Mouse (Mus musculus) embryonic facial prominence, embryonic 12.5 days (tissue): ENCODE results near the gene Nrde2. TPM values are rescaled to one million over a fixed set of nuclear protein-coding genes. Genes with fewer than 3 reads are reported as not detected.

ENCODE experiments used
- ATAC-seq: fragments of 200-750 bp; cut with Nextera tagmentation; 2 replicates; pipeline ENCODE4 v1.8.0; 2017; ENCODE audit not compliant: insufficient number of reproducible peaks, insufficient read depth, low FRiP score, low TSS enrichment
- H3K27ac ChIP-seq: fragments of 300-500 bp; sonication (generic); 2 replicates; pipeline ENCODE4 v1.5.1; 2016; ENCODE audit warnings: mild to moderate bottlenecking
- H3K27me3 ChIP-seq: fragments of 300-500 bp; sonication (generic); 2 replicates; pipeline ENCODE4 v1.6.1; 2016; ENCODE audit warnings: mild to moderate bottlenecking, moderate library complexity
- H3K36me3 ChIP-seq: fragments of 300-500 bp; sonication (generic); 2 replicates; pipeline ENCODE4 v1.6.1; 2016; ENCODE audit warnings: mild to moderate bottlenecking
- H3K4me1 ChIP-seq: fragments of 300-500 bp; sonication (generic); 2 replicates; pipeline ENCODE4 v1.6.1; 2016
- H3K4me2 ChIP-seq: fragments of 300-500 bp; sonication (generic); replicated peaks from 2 replicates; pipeline ENCODE4 v1.6.1; 2016; ENCODE audit warnings: mild to moderate bottlenecking, moderate library complexity
- H3K4me3 ChIP-seq: fragments of 300-500 bp; sonication (generic); 2 replicates; pipeline ENCODE4 v1.5.1; 2016; ENCODE audit warnings: mild to moderate bottlenecking
- H3K9ac ChIP-seq: fragments of 300-500 bp; sonication (generic); 2 replicates; pipeline ENCODE4 v1.6.1; 2016; ENCODE audit warnings: mild to moderate bottlenecking, moderate library complexity
- H3K9me3 ChIP-seq: fragments of 300-500 bp; sonication (generic); 2 replicates; pipeline ENCODE4 v1.6.1; 2016; ENCODE audit warnings: mild to moderate bottlenecking, moderate library complexity
- WGBS: fragments of 180-500 bp; shearing (Covaris S2); methylation state at CpG from one replicate; pipeline ENCODE4 v1.1.7; 2016; 5-methylcytosine and 5-hydroxymethylcytosine counted together
- polyA plus RNA-seq: library from polyadenylated mRNA; unstranded; fragments of >200 nt; fragmentation: Nextera tagmentation; extraction: Ambion mirVana; gene quantifications from 2 replicates; pipeline ENCODE4 v1.2.1, GENCODE M21; 2016

Nrde2 gene
- polyA plus RNA-seq, 1 experiment from 2014 or later = 16.7 TPM

- H3K9me3 ChIP-seq = no peaks in the 10 kb centered on the region
- H3K4me1 ChIP-seq = no peaks in the 10 kb centered on the region
- H3K36me3 ChIP-seq = peaks cover 88% of the 10 kb centered on the region
- H3K4me2 ChIP-seq = no peak overlapping the region
- 92% methylated on average over 11 of the region's 11 CpGs for WGBS
- H3K4me3 ChIP-seq = no peak overlapping the region
- H3K27me3 ChIP-seq = no peaks in the 10 kb centered on the region
- H3K9ac ChIP-seq = no peak overlapping the region
- no peak overlapping the region for H3K27ac ChIP-seq
- ATAC-seq = no peak
These were observed 25.0 kb downstream of the Nrde2 start for GRCm38 (mm10) chr12:100134395-100134936.

DNA sequence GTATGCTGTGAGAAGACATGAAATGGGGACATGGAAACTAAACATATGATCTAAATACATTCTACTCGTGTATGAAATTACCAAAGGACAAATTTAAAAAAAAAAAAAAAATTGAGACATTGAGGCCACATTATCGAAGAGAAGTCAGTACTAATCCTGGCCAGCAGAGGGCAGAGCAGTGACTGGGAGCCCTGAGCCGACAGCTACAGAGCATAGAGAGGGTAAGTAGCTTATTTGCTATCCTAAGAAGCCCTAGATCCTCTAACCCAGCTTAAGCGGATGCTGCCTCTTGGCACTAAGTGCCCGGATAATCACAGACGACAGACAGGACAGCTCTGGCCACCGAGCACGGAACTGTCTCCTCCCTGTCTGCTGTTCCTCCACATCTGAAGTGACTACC, 27.8 kb downstream of the Nrde2 start:
- H3K27me3 ChIP-seq = no peaks in the 10 kb centered on the region
- no peak overlapping the region for H3K4me2 ChIP-seq
- no peaks in the 10 kb centered on the region for H3K4me1 ChIP-seq
- ATAC-seq = no peak
- no peak overlapping the region for H3K27ac ChIP-seq
- H3K9me3 ChIP-seq = no peaks in the 10 kb centered on the region
- no peak overlapping the region for H3K9ac ChIP-seq
- WGBS = 55% methylated on average over 8 of the region's 8 CpGs
- H3K4me3 ChIP-seq = no peak overlapping the region
- peaks cover 85% of the 10 kb centered on the region for H3K36me3 ChIP-seq

DNA sequence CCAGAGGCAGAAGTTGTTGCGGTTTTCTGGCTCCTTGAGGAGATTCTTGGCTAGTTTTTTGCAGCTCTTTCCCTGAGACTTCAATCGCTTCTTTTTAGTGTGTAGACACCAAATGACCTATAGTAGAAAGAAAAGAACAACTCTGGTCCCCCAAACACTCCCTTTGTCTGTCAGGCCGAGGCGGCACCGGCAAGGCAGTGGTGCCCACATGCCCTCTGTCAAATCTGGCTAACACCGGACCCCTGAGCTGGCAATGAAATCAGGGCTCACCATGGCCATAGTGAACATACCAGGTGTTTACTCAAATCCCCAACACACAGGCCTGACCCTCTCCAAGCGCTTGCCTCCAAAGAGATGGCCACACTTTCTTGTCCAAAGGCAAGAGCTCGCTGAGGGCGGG, 28.3 kb downstream of the Nrde2 start:
- 89% methylated on average over 9 of the region's 9 CpGs for WGBS
- H3K36me3 ChIP-seq = peaks cover 85% of the 10 kb centered on the region
- no peaks in the 10 kb centered on the region for H3K27me3 ChIP-seq
- ATAC-seq = no peak
- no peaks in the 10 kb centered on the region for H3K4me1 ChIP-seq
- no peak overlapping the region for H3K4me2 ChIP-seq
- H3K27ac ChIP-seq = no peak overlapping the region
- no peak overlapping the region for H3K9ac ChIP-seq
- H3K4me3 ChIP-seq = no peak overlapping the region
- no peaks in the 10 kb centered on the region for H3K9me3 ChIP-seq

DNA sequence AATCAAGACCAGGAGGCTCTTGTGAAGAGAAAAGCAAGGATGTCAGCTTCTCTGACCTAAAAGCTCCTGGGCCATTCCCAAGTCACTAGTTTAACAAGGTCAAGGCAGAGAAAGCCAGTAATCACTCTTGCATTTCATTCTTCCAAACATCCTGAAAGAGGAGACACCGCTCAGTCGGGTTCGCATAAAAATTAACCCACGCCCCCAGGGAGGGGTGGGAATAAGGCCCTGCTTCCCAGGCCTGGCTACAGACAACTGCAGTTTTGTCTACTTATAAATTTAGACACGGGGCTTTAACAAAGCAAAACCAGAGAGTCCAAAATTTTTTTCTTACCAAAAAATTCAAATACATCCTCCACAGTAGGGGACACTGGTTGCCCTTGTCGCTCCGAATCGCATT, 30.5 kb downstream of the Nrde2 start:
- Histone ChIP-seq H3K9me3 (no peaks in the 10 kb centered on the region), H3K9ac (no peak overlapping the region), H3K4me2 (no peak overlapping the region), H3K36me3 (peaks cover 88% of the 10 kb centered on the region), H3K27me3 (no peaks in the 10 kb centered on the region), H3K27ac (no peak overlapping the region), H3K4me1 (no peaks in the 10 kb centered on the region), H3K4me3 (no peak overlapping the region)
- 75% methylated on average over 8 of the region's 8 CpGs for WGBS
- no peak for ATAC-seq

GRCm38 (mm10) chr12:100128522-100128921, 30.9 kb downstream of the Nrde2 start:
- Histone ChIP-seq H3K36me3 (peaks cover 88% of the 10 kb centered on the region), H3K9ac (no peak overlapping the region), H3K27ac (no peak overlapping the region), H3K4me1 (no peaks in the 10 kb centered on the region), H3K4me3 (no peak overlapping the region), H3K27me3 (no peaks in the 10 kb centered on the region), H3K4me2 (no peak overlapping the region), H3K9me3 (no peaks in the 10 kb centered on the region)
- WGBS = 68% methylated on average over 6 of the region's 6 CpGs
- no peak for ATAC-seq

- Histone ChIP-seq H3K27ac (no peak overlapping the region), H3K27me3 (no peaks in the 10 kb centered on the region), H3K36me3 (peaks cover 88% of the 10 kb centered on the region), H3K4me2 (no peak overlapping the region), H3K9ac (no peak overlapping the region), H3K4me3 (no peak overlapping the region), H3K4me1 (no peaks in the 10 kb centered on the region), H3K9me3 (no peaks in the 10 kb centered on the region)
- ATAC-seq = no peak
- 68% methylated on average over 8 of the region's 8 CpGs for WGBS
These were observed 31.5 kb downstream of the Nrde2 start for GRCm38 (mm10) chr12:100127866-100128480.

- ATAC-seq = no peak
- Histone ChIP-seq H3K4me1 (no peaks in the 10 kb centered on the region), H3K36me3 (peaks cover 85% of the 10 kb centered on the region), H3K9me3 (no peaks in the 10 kb centered on the region), H3K4me3 (no peak overlapping the region), H3K27me3 (no peaks in the 10 kb centered on the region), H3K4me2 (no peak overlapping the region), H3K9ac (no peak overlapping the region), H3K27ac (no peak overlapping the region)
- WGBS = 86% methylated on average over 17 of the region's 17 CpGs
These were observed 32.2 kb downstream of the Nrde2 start for GRCm38 (mm10) chr12:100126968-100127865.

DNA sequence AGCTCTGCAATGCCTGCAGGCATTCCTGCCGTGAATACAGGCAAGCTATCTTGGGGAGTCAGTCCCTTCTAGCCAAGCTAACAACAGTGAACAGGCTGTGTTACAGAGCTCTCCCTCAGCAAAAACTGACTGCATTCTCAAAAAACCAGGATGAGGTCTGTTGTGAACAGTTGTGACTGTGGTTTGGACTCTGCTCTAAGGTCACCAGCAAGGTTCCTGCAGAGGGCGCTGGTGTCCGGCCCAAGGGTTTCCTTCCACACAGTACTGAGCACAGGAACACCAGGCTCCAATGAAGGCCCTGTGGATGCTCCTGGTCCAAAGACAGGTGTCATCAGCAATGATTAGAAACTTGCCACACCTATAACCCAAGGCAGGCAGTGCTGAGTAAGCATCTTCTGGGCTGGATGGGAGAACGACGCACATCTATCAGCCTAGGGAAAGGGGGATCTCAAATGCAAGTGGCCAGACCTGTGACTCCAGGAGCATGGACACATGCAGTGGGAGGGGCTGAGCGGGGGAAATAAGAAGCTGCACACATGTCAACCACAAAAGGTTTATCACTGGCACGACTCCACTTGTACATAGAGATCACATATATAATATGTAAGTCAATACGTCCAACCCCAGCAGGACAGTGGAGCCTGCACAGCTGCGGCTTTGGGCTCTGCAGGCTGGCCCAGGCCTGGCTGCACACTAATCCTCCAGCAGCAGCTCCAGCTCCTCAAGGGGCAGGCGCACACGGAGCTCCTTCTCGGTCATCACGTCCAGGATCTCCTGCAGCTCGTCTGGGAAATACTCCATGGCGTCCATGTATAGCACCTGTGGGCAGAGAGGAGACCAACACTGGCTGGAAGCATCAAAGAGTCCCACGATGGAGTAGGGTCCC, 34.3 kb downstream of the Nrde2 start:
- H3K9ac ChIP-seq = no peak overlapping the region
- no peaks in the 10 kb centered on the region for H3K4me1 ChIP-seq
- H3K27me3 ChIP-seq = no peaks in the 10 kb centered on the region
- ATAC-seq = no peak
- H3K4me2 ChIP-seq = no peak overlapping the region
- H3K4me3 ChIP-seq = no peak overlapping the region
- no peak overlapping the region for H3K27ac ChIP-seq
- peaks cover 89% of the 10 kb centered on the region for H3K36me3 ChIP-seq
- WGBS = 79% methylated on average over 16 of the region's 16 CpGs
- H3K9me3 ChIP-seq = no peaks in the 10 kb centered on the region

GRCm38 (mm10) chr12:100123476-100123875, 36.0 kb downstream of the Nrde2 start:
- Histone ChIP-seq H3K4me2 (no peak overlapping the region), H3K27me3 (no peaks in the 10 kb centered on the region), H3K9me3 (no peaks in the 10 kb centered on the region), H3K36me3 (peaks cover 91% of the 10 kb centered on the region), H3K4me3 (no peak overlapping the region), H3K4me1 (no peaks in the 10 kb centered on the region), H3K9ac (no peak overlapping the region), H3K27ac (no peak overlapping the region)
- ATAC-seq = no peak
- 86% methylated on average over 9 of the region's 9 CpGs for WGBS

GRCm38 (mm10) chr12:100122921-100123381, 36.5 kb downstream of the Nrde2 start:
- WGBS = 84% methylated on average over 7 of the region's 7 CpGs
- ATAC-seq = no peak
- H3K36me3 ChIP-seq = peaks cover 93% of the 10 kb centered on the region

GRCm38 (mm10) chr12:100115982-100116381, 43.5 kb downstream of the Nrde2 start:
- Histone ChIP-seq H3K4me1 (peaks cover 7% of the 10 kb centered on the region), H3K4me2 (no peak overlapping the region), H3K9me3 (no peaks in the 10 kb centered on the region), H3K9ac (no peak overlapping the region), H3K27ac (no peak overlapping the region), H3K36me3 (peaks cover 85% of the 10 kb centered on the region), H3K27me3 (no peaks in the 10 kb centered on the region), H3K4me3 (no peak overlapping the region)
- WGBS = 94% methylated on average over 5 of the region's 5 CpGs
- ATAC-seq = peak; percentile 45; the same call in 1 of the 2 replicates

More at GRCm38 (mm10) chr12:100122921-100123381, 36.5 kb downstream of the Nrde2 start:
- Histone ChIP-seq H3K27me3 (no peaks in the 10 kb centered on the region), H3K9ac (no peak overlapping the region), H3K4me2 (no peak overlapping the region), H3K9me3 (no peaks in the 10 kb centered on the region), H3K4me1 (no peaks in the 10 kb centered on the region), H3K27ac (no peak overlapping the region), H3K4me3 (no peak overlapping the region)
